Mouse (Mus musculus): ENCODE data around the gene Plagl1.

Gene Plagl1

GRCm38 (mm10) chr10:13135276-13135675 lies 75.0 kb downstream of the Plagl1 start:
- no peak for DNase-seq (ENCODE audit: low read depth)

DNA sequence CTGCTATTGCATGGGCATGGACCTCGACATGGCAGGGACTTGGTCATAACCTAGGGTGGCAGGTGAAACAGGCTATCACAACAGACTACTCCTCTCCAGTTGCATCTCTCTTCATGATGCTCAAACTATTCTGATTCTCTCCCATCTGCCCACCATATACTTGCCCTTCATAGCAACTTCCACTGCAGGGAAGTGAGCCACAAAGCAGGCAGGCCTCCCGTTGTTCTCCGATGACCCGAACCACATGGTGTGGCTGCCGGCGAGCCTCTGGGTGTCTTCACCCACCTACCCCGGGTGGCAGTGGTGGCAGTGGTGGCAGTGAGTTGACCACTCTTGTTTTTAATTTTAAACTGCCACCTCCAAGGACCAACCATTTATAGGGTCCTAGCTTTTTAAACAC lies 75.4 kb downstream of the Plagl1 start:
- no peak for DNase-seq (ENCODE audit: low read depth)

GRCm38 (mm10) chr10:13137906-13138305 lies 77.6 kb downstream of the Plagl1 start:
- no peak for DNase-seq (ENCODE audit: low read depth)

- no peak for DNase-seq (ENCODE audit: low read depth)
Measured at GRCm38 (mm10) chr10:13140434-13140833, 80.1 kb downstream of the Plagl1 start.

DNA sequence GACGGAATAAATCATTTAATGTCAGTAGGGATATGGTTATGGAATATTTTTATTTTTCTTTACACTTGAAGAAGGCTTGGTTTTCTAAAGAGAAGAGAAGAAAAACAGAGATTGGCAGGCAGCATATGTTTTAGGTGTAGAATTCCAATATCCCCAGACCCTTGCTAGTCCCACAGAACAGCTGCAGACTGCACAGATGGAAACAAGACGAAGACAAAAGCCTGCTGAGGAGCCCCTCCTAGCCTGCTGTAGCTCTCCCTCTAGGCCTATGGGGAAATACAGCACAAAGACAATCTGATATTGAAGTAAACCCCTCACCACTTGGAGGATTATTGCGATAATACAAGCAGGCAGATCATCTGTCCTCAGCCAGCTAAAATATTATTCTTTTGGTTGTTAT lies 90.1 kb downstream of the Plagl1 start:
- DNase-seq (ENCODE audit: low read depth), result no peak

DNA sequence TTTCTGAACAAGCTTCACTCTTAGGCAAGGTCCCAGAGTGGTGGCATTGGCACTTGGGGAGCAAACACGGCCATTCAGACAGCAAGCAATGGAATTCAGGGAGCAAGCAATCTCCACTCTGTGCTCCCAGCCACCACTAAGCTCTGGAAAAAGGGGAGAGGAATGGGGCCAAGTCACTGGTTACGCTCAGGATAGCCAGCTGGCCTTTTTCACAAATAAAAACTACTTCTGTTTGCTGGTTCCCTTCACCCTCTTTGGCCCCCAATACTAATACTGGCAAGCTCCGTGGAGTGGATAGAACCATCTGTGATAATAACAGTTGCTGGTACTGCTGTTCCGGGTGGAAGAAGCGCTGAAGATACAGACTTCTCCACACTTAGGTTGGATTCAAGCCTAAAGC lies 91.0 kb downstream of the Plagl1 start:
- no peak for DNase-seq (ENCODE audit: low read depth)

DNA sequence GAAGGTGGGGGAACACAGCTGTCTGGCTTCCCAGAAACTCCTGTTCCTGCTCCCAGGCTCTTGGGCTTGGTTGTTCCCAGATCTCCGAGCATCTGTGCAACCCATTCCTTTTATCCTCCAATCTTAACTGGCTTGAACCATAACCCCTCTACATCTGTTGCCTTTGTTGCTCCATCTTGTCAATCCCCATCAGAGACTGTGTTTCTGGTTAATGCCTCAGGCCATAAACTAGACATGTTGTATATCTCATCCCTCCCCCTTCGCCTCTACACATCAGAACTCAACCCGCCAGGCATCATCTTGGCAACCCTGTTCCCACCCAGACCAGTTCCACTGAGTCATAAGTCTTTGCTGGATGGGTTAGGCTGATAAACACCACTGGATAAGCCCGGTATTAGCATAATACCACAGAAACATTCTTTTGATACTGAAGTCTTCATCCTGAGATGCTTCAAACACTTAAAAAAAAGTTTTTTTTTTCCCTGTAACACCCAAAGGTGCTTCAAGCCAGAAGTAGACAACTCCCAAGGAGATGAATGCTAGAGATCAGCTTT lies 92.6 kb downstream of the Plagl1 start:
- DNase-seq (ENCODE audit: low read depth), result no peak

GRCm38 (mm10) chr10:13155377-13155776 lies 95.1 kb downstream of the Plagl1 start:
- no peak for DNase-seq (ENCODE audit: low read depth)

GRCm38 (mm10) chr10:13160913-13161312 lies 100.6 kb downstream of the Plagl1 start:
- no peak for DNase-seq (ENCODE audit: low read depth)

DNA sequence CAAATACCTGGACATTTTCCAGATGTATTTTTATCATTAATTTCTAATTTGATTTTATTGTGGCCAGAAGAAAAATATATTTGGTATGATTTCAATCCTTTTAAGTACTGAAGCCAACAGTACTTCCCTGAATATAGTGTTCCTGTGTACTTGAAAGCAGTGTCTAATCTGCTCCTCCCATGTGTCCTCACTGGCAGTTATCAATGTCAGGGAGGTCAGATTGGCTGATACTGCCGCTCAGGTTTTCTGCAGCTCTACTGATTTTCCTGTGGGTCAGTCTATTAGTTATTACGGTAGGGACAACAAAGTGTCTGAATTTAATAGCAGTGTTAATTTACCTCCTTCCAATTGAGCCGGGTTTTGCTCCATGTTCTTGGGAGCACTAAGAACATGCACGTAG lies 101.7 kb downstream of the Plagl1 start:
- no peak for DNase-seq (ENCODE audit: low read depth)

GRCm38 (mm10) chr10:13168461-13168860 lies 108.2 kb downstream of the Plagl1 start:
- no peak for DNase-seq (ENCODE audit: low read depth)

GRCm38 (mm10) chr10:13170739-13171448 lies 110.6 kb downstream of the Plagl1 start:
- no peak for DNase-seq (ENCODE audit: low read depth)

DNA sequence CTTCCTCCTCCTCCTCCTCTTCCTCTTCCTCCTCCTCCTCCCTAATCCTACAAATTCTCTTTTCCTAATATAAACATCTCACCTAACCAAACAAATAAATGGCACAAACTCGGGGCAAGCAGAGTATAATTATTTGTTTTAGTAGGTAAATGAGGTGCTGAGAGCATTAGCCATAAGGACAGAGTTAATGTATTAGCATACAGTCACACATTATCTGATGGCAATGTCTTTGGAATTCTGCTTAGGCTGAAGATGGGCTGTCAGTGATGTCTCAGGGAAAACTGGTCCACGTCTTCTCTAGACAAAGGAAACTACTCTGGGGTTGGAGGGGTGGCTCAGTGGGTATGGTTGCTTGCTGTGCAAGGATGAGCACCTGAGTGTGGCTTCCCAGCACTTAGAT lies 111.2 kb downstream of the Plagl1 start:
- DNase-seq (ENCODE audit: low read depth), result no peak

DNA sequence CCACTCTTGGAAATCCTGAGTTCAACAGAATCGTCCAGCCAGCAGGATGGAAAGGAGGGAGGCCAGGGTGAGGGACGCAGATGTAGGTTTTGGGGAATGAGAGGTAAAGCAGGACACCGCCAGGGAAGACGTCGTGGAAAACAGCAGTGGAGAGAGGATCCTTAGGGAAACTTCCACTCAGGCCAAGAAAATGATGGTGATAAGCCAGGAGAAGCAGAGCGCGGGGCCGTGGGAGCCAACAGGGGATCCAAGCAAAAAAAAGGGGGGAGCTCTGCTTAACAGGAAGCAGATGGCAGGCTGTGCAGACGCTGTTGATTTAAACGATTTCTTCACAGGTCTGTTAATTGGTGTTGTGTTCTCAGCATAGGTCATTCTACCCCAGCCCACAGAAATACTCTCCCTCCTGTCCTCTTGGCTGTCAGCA lies 112.5 kb downstream of the Plagl1 start:
- no peak for DNase-seq (ENCODE audit: low read depth)

GRCm38 (mm10) chr10:13175866-13176265 lies 115.6 kb downstream of the Plagl1 start:
- no peak for DNase-seq (ENCODE audit: low read depth)

DNA sequence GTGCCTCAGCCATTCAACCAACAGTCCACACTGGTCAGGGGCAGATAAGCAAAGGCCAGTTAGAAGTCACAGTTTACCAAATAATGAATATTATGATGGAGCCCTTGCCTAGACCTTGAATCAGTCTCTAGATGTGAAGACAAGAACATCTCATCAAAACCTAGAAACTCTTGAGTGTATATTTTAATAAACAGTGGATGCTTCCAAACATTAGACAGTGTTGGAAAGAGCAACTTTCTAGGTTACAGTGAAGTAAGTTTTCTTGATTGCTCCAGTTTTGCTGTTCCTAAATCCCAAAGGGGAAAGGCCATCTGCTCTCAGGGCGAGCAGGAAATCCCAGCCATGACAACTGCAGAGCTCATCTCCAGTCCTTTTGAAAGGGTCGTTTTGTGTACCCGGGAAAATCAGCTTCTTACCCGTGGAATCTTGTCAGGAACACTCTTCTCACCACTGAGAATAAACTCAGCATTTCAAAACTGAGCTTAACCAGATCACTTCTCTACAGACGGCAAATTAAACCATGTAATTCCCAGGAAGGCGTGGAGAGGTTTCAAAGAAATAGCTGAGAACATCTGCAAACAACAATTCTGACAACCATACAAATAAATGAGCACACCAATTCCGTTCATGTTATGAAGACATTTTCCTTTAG lies 117.8 kb downstream of the Plagl1 start, which contains the start of gene Zc2hc1b:
Zc2hc1b (minus strand) TSS at position 51 of the 652 bp plus-strand sequence.
- DNase-seq (ENCODE audit: low read depth), result no peak

- DNase-seq (ENCODE audit: low read depth), result no peak
Measured at GRCm38 (mm10) chr10:13180211-13180610, 119.9 kb downstream of the Plagl1 start.
